Mouse (Mus musculus) hindbrain, embryonic 16.5 days (tissue): ENCODE results near the gene Ntn1. TPM values are rescaled to one million over a fixed set of nuclear protein-coding genes. Genes with fewer than 3 reads are reported as not detected.

ENCODE experiments used
- ATAC-seq: fragments of 200-750 bp; cut with Nextera tagmentation; 2 replicates; pipeline ENCODE4 v1.8.0; 2017; ENCODE audit warnings: moderate TSS enrichment, moderate library complexity
- H3K27ac ChIP-seq: fragments of 300-500 bp; sonication (generic); 2 replicates; pipeline ENCODE4 v1.5.1; 2014; ENCODE audit warnings: low read depth, mild to moderate bottlenecking, control low read depth, low read length, moderate library complexity
- H3K27me3 ChIP-seq: fragments of 300-500 bp; sonication (generic); replicated peaks from 2 replicates; pipeline ENCODE4 v1.6.1; 2014; ENCODE audit warnings: low read length; ENCODE audit not compliant: control insufficient read depth, insufficient read depth
- H3K36me3 ChIP-seq: fragments of 300-500 bp; sonication (generic); 2 replicates; pipeline ENCODE4 v1.6.1; 2014; ENCODE audit warnings: mild to moderate bottlenecking, low read length, moderate library complexity, mixed read lengths; ENCODE audit not compliant: control insufficient read depth, insufficient read depth
- H3K4me1 ChIP-seq: fragments of 300-500 bp; sonication (generic); 2 replicates; pipeline ENCODE4 v1.6.1; 2014; ENCODE audit warnings: low read depth, low read length; ENCODE audit not compliant: control insufficient read depth, insufficient read depth
- H3K4me2 ChIP-seq: fragments of 300-500 bp; sonication (generic); 2 replicates; pipeline ENCODE4 v1.6.1; 2014; ENCODE audit warnings: mild to moderate bottlenecking, low read length, control low read depth, moderate library complexity
- H3K4me3 ChIP-seq: fragments of 300-500 bp; sonication (generic); 2 replicates; pipeline ENCODE4 v1.5.1; 2014; ENCODE audit warnings: mild to moderate bottlenecking, low read length, control low read depth, moderate library complexity
- H3K9ac ChIP-seq: fragments of 300-500 bp; sonication (generic); 2 replicates; pipeline ENCODE4 v1.6.1; 2014; ENCODE audit warnings: low read depth, mild to moderate bottlenecking, control low read depth, low read length, moderate library complexity
- H3K9me3 ChIP-seq: fragments of 300-500 bp; sonication (generic); 2 replicates; pipeline ENCODE4 v1.6.1; 2014; ENCODE audit warnings: mild to moderate bottlenecking, low read length, moderate library complexity; ENCODE audit not compliant: control insufficient read depth
- WGBS: fragments of 180-500 bp; shearing (Covaris S2); extraction: QIAGEN DNeasy Blood & Tissue Kit; methylation state at CpG from one replicate; pipeline ENCODE4 v1.1.7; 2014; 5-methylcytosine and 5-hydroxymethylcytosine counted together
- polyA plus RNA-seq: library from polyadenylated mRNA; unstranded; fragments of >200 nt; fragmentation: Nextera tagmentation; extraction: Ambion mirVana; gene quantifications from 2 replicates; pipeline ENCODE4 v1.2.1, GENCODE M21; 2015

Gene Ntn1
- polyA plus RNA-seq, 1 experiment from 2014 or later: 13.3 TPM

GRCm38 (mm10) chr11:68381833-68382232 is 18.8 kb downstream of the Ntn1 start:
- Histone ChIP-seq H3K4me3 (no peak overlapping the region), H3K9me3 (no peaks in the 10 kb centered on the region), H3K27me3 (peaks cover 2% of the 10 kb centered on the region; the same call in 1 of the 2 replicates), H3K4me1 (peaks cover 33% of the 10 kb centered on the region), H3K9ac (no peak overlapping the region), H3K27ac (no peak overlapping the region), H3K36me3 (no peaks in the 10 kb centered on the region), H3K4me2 (no peak overlapping the region)
- ATAC-seq: no peak
- 75% methylated on average over 1 of the region's 1 CpGs for WGBS

DNA sequence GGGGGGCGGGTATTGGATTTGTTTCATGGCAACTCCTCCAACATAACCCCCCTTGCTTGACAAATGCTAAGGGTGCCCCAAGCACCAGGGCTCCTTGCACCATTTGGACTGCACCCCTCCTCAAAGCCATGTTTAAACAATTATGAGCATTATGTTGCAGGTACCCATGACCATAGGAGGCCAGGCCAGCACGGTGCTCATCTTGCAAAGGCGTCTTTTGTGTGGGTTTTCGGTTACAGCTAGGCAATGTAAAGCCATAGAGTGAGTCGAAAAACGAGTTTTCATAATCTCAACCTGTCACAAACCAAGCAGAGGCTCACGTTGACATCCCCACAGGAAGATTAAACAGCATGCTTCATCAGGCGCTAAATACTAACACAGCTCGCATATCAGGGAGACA is 19.3 kb downstream of the Ntn1 start:
- Histone ChIP-seq H3K9me3 (no peaks in the 10 kb centered on the region), H3K4me1 (peaks cover 32% of the 10 kb centered on the region), H3K27ac (no peak overlapping the region), H3K36me3 (no peaks in the 10 kb centered on the region), H3K4me3 (no peak overlapping the region), H3K4me2 (no peak overlapping the region), H3K9ac (no peak overlapping the region), H3K27me3 (peaks cover 3% of the 10 kb centered on the region)
- ATAC-seq: no peak
- 67% methylated on average over 9 of the region's 9 CpGs for WGBS

- no peak overlapping the region for H3K9ac ChIP-seq
- peaks cover 13% of the 10 kb centered on the region for H3K4me1 ChIP-seq
- H3K27ac ChIP-seq: no peak overlapping the region
- H3K4me3 ChIP-seq: no peak overlapping the region
- no peaks in the 10 kb centered on the region for H3K36me3 ChIP-seq
- ATAC-seq: no peak
- H3K27me3 ChIP-seq: peaks cover 10% of the 10 kb centered on the region
- WGBS: 12% methylated on average over 16 of the region's 16 CpGs
- peak overlapping the region; percentile 1; the same call in 1 of the 2 replicates for H3K4me2 ChIP-seq
- no peaks in the 10 kb centered on the region for H3K9me3 ChIP-seq
Observed at GRCm38 (mm10) chr11:68378946-68379764, 21.5 kb downstream of the Ntn1 start.

GRCm38 (mm10) chr11:68378419-68378818 is 22.2 kb downstream of the Ntn1 start:
- no peak for ATAC-seq
- WGBS: 18% methylated on average over 5 of the region's 5 CpGs
- no peak overlapping the region for H3K9ac ChIP-seq
- H3K4me1 ChIP-seq: peaks cover 13% of the 10 kb centered on the region
- H3K27me3 ChIP-seq: peaks cover 11% of the 10 kb centered on the region
- no peak overlapping the region for H3K4me3 ChIP-seq
- no peak overlapping the region; the same call in 1 of the 2 replicates for H3K4me2 ChIP-seq
- H3K27ac ChIP-seq: no peak overlapping the region
- no peaks in the 10 kb centered on the region for H3K9me3 ChIP-seq
- H3K36me3 ChIP-seq: no peaks in the 10 kb centered on the region

- no peak for ATAC-seq
- 59% methylated on average over 10 of the region's 10 CpGs for WGBS
- Histone ChIP-seq H3K4me1 (no peaks in the 10 kb centered on the region; the same call in 1 of the 2 replicates), H3K27me3 (peaks cover 11% of the 10 kb centered on the region), H3K9ac (no peak overlapping the region), H3K9me3 (no peaks in the 10 kb centered on the region), H3K36me3 (no peaks in the 10 kb centered on the region), H3K27ac (no peak overlapping the region), H3K4me3 (no peak overlapping the region), H3K4me2 (no peak overlapping the region)
Observed at GRCm38 (mm10) chr11:68373105-68373504, 27.5 kb downstream of the Ntn1 start.

DNA sequence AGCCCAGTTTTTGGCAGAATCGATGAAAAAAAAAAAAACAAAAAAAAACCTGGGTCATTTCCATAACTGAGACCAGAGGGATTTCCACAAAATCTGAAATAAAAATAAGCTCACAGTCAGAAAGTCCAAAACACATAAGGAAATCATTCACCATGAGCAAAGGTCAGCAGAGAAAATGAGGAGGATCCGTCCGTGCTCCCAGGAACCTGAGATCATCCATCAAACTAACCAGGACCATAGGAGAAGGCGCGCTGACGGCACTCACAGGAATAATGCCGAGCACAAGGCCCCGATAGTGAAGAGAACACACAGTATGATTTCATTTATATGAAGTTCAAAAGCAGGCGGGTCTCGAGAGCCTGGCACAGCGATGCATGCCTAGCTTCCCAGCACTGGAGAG is 29.0 kb downstream of the Ntn1 start:
- ATAC-seq: no peak
- Histone ChIP-seq H3K4me3 (no peak overlapping the region), H3K9me3 (no peaks in the 10 kb centered on the region), H3K4me2 (no peak overlapping the region), H3K27ac (no peak overlapping the region), H3K36me3 (no peaks in the 10 kb centered on the region), H3K9ac (no peak overlapping the region), H3K27me3 (peaks cover 8% of the 10 kb centered on the region), H3K4me1 (no peaks in the 10 kb centered on the region)
- 61% methylated on average over 11 of the region's 11 CpGs for WGBS

- H3K27me3 ChIP-seq: no peaks in the 10 kb centered on the region
- H3K4me3 ChIP-seq: no peak overlapping the region
- H3K27ac ChIP-seq: no peak overlapping the region
- no peak overlapping the region for H3K9ac ChIP-seq
- H3K4me2 ChIP-seq: no peak overlapping the region
- WGBS: 61% methylated on average over 8 of the region's 8 CpGs
- no peaks in the 10 kb centered on the region for H3K9me3 ChIP-seq
- peaks cover 4% of the 10 kb centered on the region for H3K4me1 ChIP-seq
- no peaks in the 10 kb centered on the region for H3K36me3 ChIP-seq
- ATAC-seq: 0 out of 2 replicates have a peak, but pooled peaks have one; percentile 27
Observed at GRCm38 (mm10) chr11:68356901-68357300, 43.7 kb downstream of the Ntn1 start.

GRCm38 (mm10) chr11:68355561-68355960 is 45.1 kb downstream of the Ntn1 start:
- Histone ChIP-seq H3K27ac (no peak overlapping the region), H3K36me3 (no peaks in the 10 kb centered on the region), H3K27me3 (no peaks in the 10 kb centered on the region), H3K4me1 (peaks cover 4% of the 10 kb centered on the region), H3K9me3 (no peaks in the 10 kb centered on the region), H3K4me2 (no peak overlapping the region), H3K4me3 (no peak overlapping the region), H3K9ac (no peak overlapping the region)
- WGBS: 52% methylated on average over 8 of the region's 8 CpGs
- no peak; the same call in 1 of the 2 replicates for ATAC-seq

DNA sequence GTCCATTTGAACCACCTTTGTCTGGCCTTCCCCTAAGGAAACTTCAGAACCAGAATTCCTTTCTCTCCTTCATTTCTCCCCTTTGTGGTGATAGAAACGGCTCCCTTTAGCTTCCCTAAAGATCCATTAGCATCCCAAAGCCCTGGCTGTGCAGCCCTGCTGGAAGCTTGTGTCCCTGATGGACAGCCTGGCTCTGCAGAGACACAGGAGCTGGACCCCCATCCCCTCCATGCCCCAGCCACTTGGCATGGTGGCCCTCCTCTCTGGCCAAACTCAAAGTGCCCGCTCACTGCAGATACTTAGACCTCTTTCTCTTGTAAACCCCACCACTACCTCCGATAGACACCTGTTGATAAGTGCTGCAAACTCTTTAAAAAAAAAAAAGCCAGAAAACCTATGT is 45.8 kb downstream of the Ntn1 start:
- no peak overlapping the region for H3K9ac ChIP-seq
- peak; percentile 56; the same call in 1 of the 2 replicates for ATAC-seq
- no peaks in the 10 kb centered on the region for H3K36me3 ChIP-seq
- no peaks in the 10 kb centered on the region for H3K27me3 ChIP-seq
- H3K9me3 ChIP-seq: no peaks in the 10 kb centered on the region
- H3K4me1 ChIP-seq: peaks cover 4% of the 10 kb centered on the region
- WGBS: 60% methylated on average over 3 of the region's 3 CpGs
- H3K4me2 ChIP-seq: no peak overlapping the region
- no peak overlapping the region for H3K27ac ChIP-seq
- no peak overlapping the region for H3K4me3 ChIP-seq
